Mouse (Mus musculus) cortical plate, adult 2 months (tissue): ENCODE results near the gene Mrpl38.

Experiments
- CTCF ChIP-seq: fragments of 200-500 bp; IDR thresholded peaks from 2 replicates; pipeline ENCODE4 v1.5.1; 2011; ENCODE audit warnings: mild to moderate bottlenecking, control low read depth, low read length; ENCODE audit not compliant: insufficient read depth; ENCODE audit errors: extremely low read depth
- POLR2A ChIP-seq: fragments of 200-500 bp; IDR thresholded peaks from 2 replicates; pipeline ENCODE4 v1.6.1; 2011; ENCODE audit warnings: mild to moderate bottlenecking, low read length, control low read depth; ENCODE audit not compliant: insufficient read depth; ENCODE audit errors: extremely low read depth

DNA sequence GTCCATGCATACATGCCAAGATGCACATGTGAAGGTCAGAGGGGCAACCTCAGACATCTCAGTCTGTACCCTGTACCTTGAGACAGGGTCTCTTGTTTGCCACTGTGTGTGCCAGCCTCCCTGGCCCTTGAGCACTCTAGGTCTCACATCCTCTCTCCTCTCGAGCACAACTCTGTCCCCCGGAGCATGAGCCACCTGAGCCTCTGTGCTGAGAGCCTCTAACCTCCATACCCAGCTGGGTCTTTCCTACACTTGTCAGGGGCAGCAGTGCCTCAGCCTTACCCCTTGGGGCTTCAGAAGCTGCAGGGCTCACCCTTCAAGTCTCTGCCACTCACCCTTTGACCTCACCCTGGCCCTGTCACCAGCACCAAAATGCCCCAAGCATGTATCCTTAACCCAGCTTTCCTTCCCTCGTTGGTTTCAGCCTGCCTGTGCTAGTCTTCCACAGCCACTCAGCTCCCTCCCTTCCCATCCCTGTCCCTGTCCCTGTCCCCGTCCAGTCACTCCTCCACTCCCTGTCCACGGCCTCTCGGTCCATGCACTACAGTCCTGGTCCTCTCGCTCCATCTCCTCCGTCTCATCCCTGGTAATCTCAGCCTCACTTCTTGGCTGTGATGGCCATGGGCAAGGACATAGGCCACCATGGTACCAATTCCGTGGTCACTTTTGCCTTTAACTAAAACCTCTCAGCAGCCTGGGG lies 9.4 kb downstream of the Mrpl38 start:
- no peak for TF ChIP-seq CTCF
- TF ChIP-seq POLR2A, result no peak
